Mouse (Mus musculus) embryonic facial prominence, embryonic 11.5 days (tissue): ENCODE results near the gene Grm4. TPM values are rescaled to one million over a fixed set of nuclear protein-coding genes. Genes with fewer than 3 reads are reported as not detected.
A peak's percentile ranks its signal among the peaks of the same experiment; 100 is the strongest.

Experiments used
- ATAC-seq: fragments of 200-750 bp; cut with Nextera tagmentation; replicated peaks from 2 replicates; pipeline ENCODE4 v1.8.0; 2017; ENCODE audit warnings: low read depth; ENCODE audit not compliant: insufficient number of reproducible peaks, low FRiP score, low TSS enrichment
- DNase-seq: peaks from one replicate; pipeline ENCODE4 v3.0.0-alpha.2; 2015; ENCODE audit warnings: low spot score
- H3K27ac ChIP-seq: fragments of 300-500 bp; sonication (generic); replicated peaks from 2 replicates; pipeline ENCODE4 v1.5.1; 2014; ENCODE audit warnings: mild to moderate bottlenecking, low read depth, low read length, control low read depth
- H3K27me3 ChIP-seq: fragments of 300-500 bp; sonication (generic); 2 replicates; pipeline ENCODE4 v1.6.1; 2014; ENCODE audit warnings: mild to moderate bottlenecking, low read length, moderate library complexity, mixed read lengths; ENCODE audit not compliant: control insufficient read depth, insufficient read depth
- H3K36me3 ChIP-seq: fragments of 300-500 bp; sonication (generic); replicated peaks from 2 replicates; pipeline ENCODE4 v1.6.1; 2014; ENCODE audit warnings: low read depth, mild to moderate bottlenecking, low read length, moderate library complexity, mixed read lengths; ENCODE audit not compliant: control insufficient read depth, insufficient read depth
- H3K4me1 ChIP-seq: fragments of 300-500 bp; sonication (generic); 2 replicates; pipeline ENCODE4 v1.6.1; 2014; ENCODE audit warnings: low read length, mixed read lengths; ENCODE audit not compliant: control insufficient read depth, insufficient read depth
- H3K4me2 ChIP-seq: fragments of 300-500 bp; sonication (generic); 2 replicates; pipeline ENCODE4 v1.6.1; 2014; ENCODE audit warnings: low read depth, mild to moderate bottlenecking, control low read depth, low read length, moderate library complexity
- H3K4me3 ChIP-seq: fragments of 300-500 bp; sonication (generic); 2 replicates; pipeline ENCODE4 v1.5.1; 2014; ENCODE audit warnings: low read depth, low read length, control low read depth
- H3K9ac ChIP-seq: fragments of 300-500 bp; sonication (generic); replicated peaks from 2 replicates; pipeline ENCODE4 v1.6.1; 2014; ENCODE audit warnings: mild to moderate bottlenecking, control low read depth, low read length
- H3K9me3 ChIP-seq: fragments of 300-500 bp; sonication (generic); replicated peaks from 2 replicates; pipeline ENCODE4 v1.6.1; 2016; ENCODE audit warnings: mild to moderate bottlenecking, low read length, inconsistent platforms, mixed read lengths; ENCODE audit not compliant: control insufficient read depth
- WGBS: fragments of 180-500 bp; shearing (Covaris S2); extraction: QIAGEN DNeasy Blood & Tissue Kit; methylation state at CpG from one replicate; pipeline ENCODE4 v1.1.7; 2014; 5-methylcytosine and 5-hydroxymethylcytosine counted together
- polyA plus RNA-seq: library from polyadenylated mRNA; unstranded; fragments of >200 nt; fragmentation: Nextera tagmentation; extraction: Ambion mirVana; gene quantifications from 2 replicates; pipeline ENCODE4 v1.2.1, GENCODE M21; 2014

Grm4 gene
- polyA plus RNA-seq, 1 experiment from 2014 or later, result 0.49 TPM

DNA sequence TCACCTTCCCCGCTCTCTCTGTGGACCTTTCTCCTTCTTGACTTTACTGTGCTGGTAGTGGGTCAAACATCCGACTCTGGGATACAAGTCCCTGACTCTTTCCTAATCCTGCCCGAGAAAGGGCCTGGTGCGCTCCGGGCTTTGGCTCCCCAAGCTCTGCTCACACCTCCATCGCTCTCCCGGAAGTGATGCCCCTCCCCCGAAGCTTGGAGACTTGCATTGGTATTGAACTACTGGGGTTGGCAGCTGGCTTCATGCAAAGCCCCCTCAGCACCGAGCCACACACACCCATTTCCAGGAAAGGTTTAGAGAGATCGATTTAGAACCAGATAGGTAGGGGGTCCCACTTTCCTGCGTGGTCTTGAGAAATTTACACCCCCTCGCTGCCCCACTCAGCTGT lies 24.8 kb upstream of the Grm4 start:
- no peak overlapping the region for H3K4me3 ChIP-seq
- H3K27ac ChIP-seq, result no peak overlapping the region
- H3K27me3 ChIP-seq, result no peaks in the 10 kb centered on the region
- H3K9ac ChIP-seq, result no peak overlapping the region
- H3K36me3 ChIP-seq, result no peaks in the 10 kb centered on the region
- DNase-seq (peak; percentile 29), ATAC-seq (no peak)
- no peaks in the 10 kb centered on the region for H3K9me3 ChIP-seq
- H3K4me1 ChIP-seq, result peaks cover 5% of the 10 kb centered on the region; the same call in 1 of the 2 replicates
- WGBS, result 45% methylated on average over 12 of the region's 12 CpGs
- no peak overlapping the region for H3K4me2 ChIP-seq

DNA sequence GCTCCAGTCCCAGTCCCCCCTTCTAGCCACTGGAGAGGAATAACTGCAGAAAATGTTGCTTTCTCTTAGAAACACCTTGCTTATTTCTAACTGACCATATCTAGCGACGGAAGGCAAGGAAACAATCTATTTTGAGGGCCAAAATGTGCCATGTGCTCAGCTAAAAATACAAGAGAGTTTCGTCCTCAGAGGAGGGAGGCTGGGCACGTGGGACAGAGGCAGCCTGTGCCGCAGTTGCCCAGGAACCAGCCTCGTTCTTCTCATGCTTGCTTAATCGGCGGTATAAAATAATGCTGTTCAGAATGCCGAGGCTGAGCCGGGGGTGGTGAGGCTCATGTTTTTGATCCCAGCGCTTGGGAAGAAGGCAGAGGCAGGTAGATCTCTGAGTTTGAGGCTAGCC lies 23.3 kb upstream of the Grm4 start:
- H3K27ac ChIP-seq, result no peak overlapping the region
- no peak for DNase-seq
- 89% methylated on average over 11 of the region's 11 CpGs for WGBS
- no peaks in the 10 kb centered on the region for H3K36me3 ChIP-seq
- peaks cover 5% of the 10 kb centered on the region; the same call in 1 of the 2 replicates for H3K4me1 ChIP-seq
- no peaks in the 10 kb centered on the region for H3K27me3 ChIP-seq
- no peak overlapping the region for H3K4me2 ChIP-seq
- no peaks in the 10 kb centered on the region for H3K9me3 ChIP-seq
- H3K9ac ChIP-seq, result no peak overlapping the region
- H3K4me3 ChIP-seq, result no peak overlapping the region
- ATAC-seq, result no peak

- no peak for ATAC-seq
- H3K4me2 ChIP-seq, result no peak overlapping the region
- H3K27ac ChIP-seq, result no peak overlapping the region
- no peaks in the 10 kb centered on the region for H3K9me3 ChIP-seq
- H3K36me3 ChIP-seq, result no peaks in the 10 kb centered on the region
- H3K4me1 ChIP-seq, result peaks cover 3% of the 10 kb centered on the region; the same call in 1 of the 2 replicates
- no peak for DNase-seq
- H3K27me3 ChIP-seq, result no peaks in the 10 kb centered on the region
- no peak overlapping the region for H3K9ac ChIP-seq
- H3K4me3 ChIP-seq, result no peak overlapping the region
- WGBS, result 78% methylated on average over 3 of the region's 3 CpGs
Observed at GRCm38 (mm10) chr17:27541984-27542383, 20.8 kb upstream of the Grm4 start.

- DNase-seq (no peak), ATAC-seq (no peak)
- H3K9me3 ChIP-seq, result no peaks in the 10 kb centered on the region
- 53% methylated on average over 2 of the region's 2 CpGs for WGBS
- no peaks in the 10 kb centered on the region for H3K36me3 ChIP-seq
- H3K27me3 ChIP-seq, result no peaks in the 10 kb centered on the region
- no peak overlapping the region for H3K9ac ChIP-seq
- H3K27ac ChIP-seq, result no peak overlapping the region
- peaks cover 3% of the 10 kb centered on the region; the same call in 1 of the 2 replicates for H3K4me1 ChIP-seq
- no peak overlapping the region for H3K4me3 ChIP-seq
- H3K4me2 ChIP-seq, result no peak overlapping the region
Observed at GRCm38 (mm10) chr17:27541261-27541660, 20.1 kb upstream of the Grm4 start.

DNA sequence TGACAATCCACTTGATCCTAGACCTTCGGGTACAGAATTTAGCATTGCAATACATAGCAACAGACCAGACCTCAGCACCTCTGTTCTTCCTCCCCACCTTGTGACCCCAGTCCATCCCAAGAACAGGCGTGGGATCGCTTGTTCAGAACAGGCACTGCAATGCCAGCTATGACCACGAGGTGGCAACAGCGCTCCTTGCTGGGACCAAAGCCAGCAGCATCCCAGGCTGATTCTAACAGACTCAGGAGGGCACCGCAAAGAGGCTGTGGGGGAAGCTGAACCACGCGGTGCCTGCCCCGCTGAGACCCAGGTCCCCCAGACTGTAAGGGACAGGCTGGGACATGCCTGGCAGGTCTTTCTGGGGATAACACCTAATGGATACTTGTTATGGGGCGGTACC lies 13.5 kb upstream of the Grm4 start:
- H3K27me3 ChIP-seq, result no peaks in the 10 kb centered on the region
- H3K4me1 ChIP-seq, result no peaks in the 10 kb centered on the region
- H3K9ac ChIP-seq, result no peak overlapping the region
- peak; percentile 95 for DNase-seq
- no peak overlapping the region for H3K4me3 ChIP-seq
- H3K4me2 ChIP-seq, result no peak overlapping the region; the same call in 1 of the 2 replicates
- WGBS, result 2% methylated on average over 10 of the region's 10 CpGs
- no peaks in the 10 kb centered on the region for H3K9me3 ChIP-seq
- no peaks in the 10 kb centered on the region for H3K36me3 ChIP-seq
- ATAC-seq, result peak; percentile 81
- H3K27ac ChIP-seq, result no peak overlapping the region

DNA sequence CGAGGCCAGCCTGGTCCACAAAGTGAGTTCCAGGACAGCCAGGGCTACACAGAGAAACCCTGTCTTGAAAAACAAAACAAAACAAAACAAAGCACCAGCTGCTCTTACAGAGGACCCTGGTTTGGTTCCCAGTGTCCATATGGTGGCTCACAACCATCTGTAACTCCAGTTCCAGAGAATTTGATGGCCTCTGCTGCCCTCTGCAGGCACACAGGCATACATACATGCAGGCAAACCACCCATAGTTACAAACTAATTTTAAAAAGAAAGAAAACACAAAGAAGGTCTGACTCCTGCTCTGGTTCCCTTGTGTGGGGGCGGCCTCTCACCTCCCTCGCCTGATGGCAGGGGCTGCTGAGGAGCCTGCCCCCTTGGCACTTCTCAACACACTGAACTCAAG lies 12.2 kb upstream of the Grm4 start:
- H3K4me1 ChIP-seq, result no peaks in the 10 kb centered on the region
- H3K36me3 ChIP-seq, result no peaks in the 10 kb centered on the region
- ATAC-seq, result no peak
- H3K27ac ChIP-seq, result no peak overlapping the region
- H3K4me2 ChIP-seq, result no peak overlapping the region
- H3K27me3 ChIP-seq, result no peaks in the 10 kb centered on the region
- no peaks in the 10 kb centered on the region for H3K9me3 ChIP-seq
- H3K4me3 ChIP-seq, result no peak overlapping the region
- WGBS, result 82% methylated on average over 3 of the region's 3 CpGs
- DNase-seq, result no peak
- H3K9ac ChIP-seq, result no peak overlapping the region

DNA sequence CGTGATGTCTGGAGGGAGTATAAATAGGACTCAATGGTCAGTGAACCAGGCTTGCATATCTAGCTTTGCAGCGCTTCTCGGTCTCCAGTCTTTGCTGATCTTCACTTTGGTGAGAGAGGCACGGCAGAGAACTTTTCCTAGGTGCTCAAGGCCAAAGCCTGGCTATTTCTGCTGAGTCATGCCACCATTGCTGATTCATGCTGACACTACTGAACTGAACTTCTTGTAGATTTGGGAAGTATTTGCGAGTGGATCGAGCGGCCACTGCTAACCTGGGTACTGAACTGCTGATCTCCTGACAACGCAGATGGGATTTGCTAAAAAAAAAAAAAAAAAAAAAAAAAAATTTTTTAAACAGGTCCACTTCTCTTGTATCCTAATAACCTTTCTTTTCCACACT lies 10.9 kb upstream of the Grm4 start:
- WGBS, result 92% methylated on average over 8 of the region's 8 CpGs
- no peaks in the 10 kb centered on the region for H3K27me3 ChIP-seq
- H3K27ac ChIP-seq, result no peak overlapping the region
- H3K9ac ChIP-seq, result no peak overlapping the region
- H3K36me3 ChIP-seq, result no peaks in the 10 kb centered on the region
- H3K4me3 ChIP-seq, result no peak overlapping the region
- no peaks in the 10 kb centered on the region for H3K9me3 ChIP-seq
- ATAC-seq (no peak), DNase-seq (no peak)
- no peaks in the 10 kb centered on the region for H3K4me1 ChIP-seq
- no peak overlapping the region for H3K4me2 ChIP-seq

- H3K4me1 ChIP-seq, result no peaks in the 10 kb centered on the region
- 41% methylated on average over 5 of the region's 5 CpGs for whole genome bisulfite sequencing
- DNase-seq, result no peak
- H3K9me3 ChIP-seq, result no peaks in the 10 kb centered on the region
- H3K4me3 ChIP-seq, result no peak overlapping the region
- H3K27ac ChIP-seq, result no peak overlapping the region
- no peak overlapping the region for H3K4me2 ChIP-seq
- no peaks in the 10 kb centered on the region for H3K27me3 ChIP-seq
- no peak for ATAC-seq
- H3K36me3 ChIP-seq, result no peaks in the 10 kb centered on the region
- no peak overlapping the region for H3K9ac ChIP-seq
Observed at GRCm38 (mm10) chr17:27528767-27529166, 7.6 kb upstream of the Grm4 start.
